Mouse (Mus musculus) Patski (cell line): ENCODE results near the gene Arhgef28. TPM values are rescaled to one million over a fixed set of nuclear protein-coding genes. Genes with fewer than 3 reads are reported as not detected.
"Not testable (repeated sequence)": the region's sequence is repeated elsewhere in the genome, so short reads cannot be mapped to it uniquely, and the experiment has no call there.

Source experiments
- ATAC-seq: fragments of 100-300 bp; one replicate; pipeline ENCODE4 v1.8.0; 2021
- CTCF ChIA-PET: fragments of 350-600 bp; sonication (Branson Sonifier 250); formaldehyde crosslinking; loops from one replicate; lab custom pipeline; 2022; ENCODE audit warnings: inconsistent platforms; lab: Charles Lee
- POLR2A ChIA-PET: fragments of 350-600 bp; sonication (Branson Sonifier 250); formaldehyde crosslinking; loops from one replicate; lab custom pipeline; 2022; ENCODE audit warnings: antibody characterized with exemption, inconsistent platforms; lab: Charles Lee
- DNase-seq: peaks from one replicate; pipeline ENCODE4 v3.0.0-alpha.2; 2011; ENCODE audit warnings: low read depth, low spot score
- H3K27me3 ChIP-seq: fragments of 371-371 bp; one replicate; pipeline ENCODE4 v1.5.1; 2021
- CTCF ChIP-seq: fragments of 100-300 bp; IDR thresholded peaks from one replicate; pipeline ENCODE4 v1.5.1; 2021
- in situ Hi-C: fragments of 300-500 bp; cut with MboI; formaldehyde crosslinking; loops from 3 replicates; pipeline ENCODE4 v1.11.1; 2018; ENCODE audit warnings: low pct_unique_long_range_greater_than_20kb, mixed read lengths
- polyA plus RNA-seq: library from polyadenylated mRNA; unstranded; gene quantifications from one replicate; pipeline ENCODE4 v1.2.3, GENCODE M21; 2021

Arhgef28 gene
- polyA plus RNA-seq, 1 experiment from 2014 or later: 79.0 TPM

DNA sequence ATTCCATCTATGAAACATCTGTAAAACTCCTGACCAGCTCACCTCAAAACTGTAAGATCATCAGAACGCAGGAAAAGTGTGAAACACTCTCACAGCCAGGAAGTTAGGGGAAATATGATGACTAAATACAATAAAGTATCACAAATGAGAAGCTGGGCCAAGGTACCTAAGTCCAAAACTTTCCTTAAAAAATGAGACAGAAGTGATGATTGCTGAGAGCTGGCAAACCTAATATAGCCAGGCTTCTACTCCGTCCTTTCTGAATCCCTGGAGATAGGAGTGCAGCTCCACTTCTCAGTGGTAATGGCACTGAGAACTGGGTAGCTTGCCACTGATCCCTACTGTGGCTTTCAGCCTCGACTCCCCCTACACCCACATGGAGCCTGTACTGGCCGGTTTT, 184.3 kb downstream of the Arhgef28 start:
- no peak for TF ChIP-seq CTCF
- ChIA-PET POLR2A (no interaction called here), CTCF (interaction anchor here (0.8 to 1.2 kb wide), 2 partner anchors 10 to 34 kb away, joined by 3 read pairs; no protein-coding TSS in a partner anchor)
- in situ Hi-C loops: no loop called here
- no peaks in the 10 kb centered on the region for H3K27me3 ChIP-seq
- no peak for ATAC-seq
- no peak for DNase-seq

- ChIA-PET CTCF (interaction anchor here (1.3 kb wide), 1 partner anchor 80 kb away, joined by 6 read pairs; no protein-coding TSS in a partner anchor), POLR2A (interaction anchor here (0.6 kb wide), 1 partner anchor 45 kb away, joined by 3 read pairs; no protein-coding TSS in a partner anchor)
- DNase-seq, ATAC-seq, H3K27me3 ChIP-seq: not testable (repeated sequence)
- in situ Hi-C loops: loop anchor here (5.0 kb wide), 1 partner anchor 673 kb away; the partner anchor contains the start of gene Tmem171
Measured at GRCm38 (mm10) chr13:98018837-98019236, 187.4 kb downstream of the Arhgef28 start.

DNA sequence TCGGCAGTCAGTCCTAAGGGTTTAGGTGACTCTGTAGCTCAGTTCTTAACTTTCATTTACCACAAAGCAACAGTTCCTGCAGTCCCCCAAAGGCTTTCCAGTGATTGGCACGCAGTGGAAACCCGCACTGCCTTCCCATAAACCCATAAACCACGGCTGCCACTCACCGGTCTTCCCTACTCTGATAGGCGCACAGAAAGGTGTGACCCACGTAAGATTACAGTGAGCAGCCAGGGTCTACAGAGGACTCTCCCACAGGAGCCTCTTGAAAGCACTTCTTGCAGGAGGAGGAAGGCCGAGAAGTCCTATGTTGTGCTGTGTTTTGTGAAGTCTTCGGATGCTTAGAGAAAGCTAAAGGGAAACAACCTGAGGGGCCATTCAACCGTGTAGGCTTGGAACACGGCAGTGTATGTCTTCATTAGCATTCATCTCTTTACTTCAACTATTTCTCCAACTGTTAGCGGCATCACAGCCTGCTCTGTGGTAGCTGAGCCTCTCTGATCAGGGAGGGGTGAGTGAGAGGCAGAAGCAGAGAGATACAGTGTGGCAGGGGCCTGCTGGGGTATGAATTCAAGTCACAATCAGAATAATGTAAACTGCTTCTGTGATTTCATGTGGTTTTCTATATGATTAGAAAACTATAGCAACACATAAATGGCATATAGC, 189.2 kb downstream of the Arhgef28 start:
- ATAC-seq (no peak), DNase-seq (no peak)
- no peaks in the 10 kb centered on the region for H3K27me3 ChIP-seq

GRCm38 (mm10) chr13:98015981-98016922, 190.0 kb downstream of the Arhgef28 start:
- in situ Hi-C loops: loop anchor here (5.0 kb wide), 1 partner anchor 676 kb away; the partner anchor contains the start of gene Tmem171
- ChIA-PET POLR2A (interaction anchor here (0.6 to 1.0 kb wide), 4 partner anchors 9 to 506 kb away, joined by 3 to 4 read pairs (median 4); no protein-coding TSS in a partner anchor), CTCF (interaction anchor here (1.1 to 2.6 kb wide), 2 partner anchors 10 to 15 kb away, joined by 4 to 14 read pairs; no protein-coding TSS in a partner anchor)
- H3K27me3 ChIP-seq: no peaks in the 10 kb centered on the region
- ATAC-seq (peak; percentile 61), DNase-seq (peak; percentile 96)
- TF ChIP-seq CTCF: no peak

More for the DNA sequence above, 189.2 kb downstream of the Arhgef28 start:
- ChIA-PET POLR2A (interaction anchor here (0.7 to 1.1 kb wide), 4 partner anchors 12 to 506 kb away, joined by 3 to 4 read pairs (median 4); no protein-coding TSS in a partner anchor), CTCF (interaction anchor here (1.1 to 2.6 kb wide), 2 partner anchors 9 to 14 kb away, joined by 4 to 14 read pairs; no protein-coding TSS in a partner anchor)
- TF ChIP-seq CTCF: no peak
- in situ Hi-C loops: loop anchor here (5.0 kb wide), 1 partner anchor 675 kb away; the partner anchor contains the start of gene Tmem171

GRCm38 (mm10) chr13:98014892-98015291, 191.3 kb downstream of the Arhgef28 start:
- CTCF ChIA-PET: interaction anchor here (0.7 to 2.6 kb wide), 4 partner anchors 9 to 24 kb away, joined by 3 to 14 read pairs (median 3); no protein-coding TSS in a partner anchor
- H3K27me3 ChIP-seq: no peaks in the 10 kb centered on the region
- ATAC-seq (no peak), DNase-seq (no peak)
- in situ Hi-C loops: loop anchor here (5.0 kb wide), 1 partner anchor 677 kb away; the partner anchor contains the start of gene Tmem171
- TF ChIP-seq CTCF: no peak
- POLR2A ChIA-PET: no interaction called here

GRCm38 (mm10) chr13:98013715-98014114, 192.5 kb downstream of the Arhgef28 start:
- H3K27me3 ChIP-seq: no peaks in the 10 kb centered on the region
- no peak for TF ChIP-seq CTCF
- POLR2A ChIA-PET: no interaction called here
- CTCF ChIA-PET: interaction anchor here (1.3 kb wide), 1 partner anchor 17 kb away, joined by 3 read pairs; no protein-coding TSS in a partner anchor
- peak; percentile 45 for ATAC-seq
- peak; percentile 97 for DNase-seq
- in situ Hi-C loops: no loop called here

DNA sequence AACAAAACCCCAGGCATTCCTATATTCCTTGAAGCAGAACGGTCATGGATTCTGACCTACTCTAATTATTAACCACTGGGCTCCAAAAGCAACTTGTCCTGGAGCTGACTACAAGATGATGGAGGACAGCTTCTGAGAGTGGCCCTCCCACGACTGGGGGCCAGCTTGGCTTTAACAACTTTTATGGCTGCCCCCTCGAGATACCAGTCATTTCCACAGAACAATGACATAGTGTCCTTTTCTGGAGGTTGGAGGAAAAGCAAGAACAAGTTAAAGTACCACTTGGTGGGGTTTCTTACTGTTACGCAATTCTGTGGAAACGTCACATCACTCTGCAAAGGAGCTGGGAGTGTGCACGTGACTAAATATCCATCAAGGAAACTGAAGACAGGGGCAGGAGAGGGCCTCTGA, 194.3 kb downstream of the Arhgef28 start:
- no peaks in the 10 kb centered on the region for H3K27me3 ChIP-seq
- in situ Hi-C loops: no loop called here
- POLR2A ChIA-PET: interaction anchor here (0.6 to 0.7 kb wide), 2 partner anchors 16 to 44 kb away, joined by 3 read pairs; no protein-coding TSS in a partner anchor
- CTCF ChIA-PET: interaction anchor here (1.1 to 1.8 kb wide), 5 partner anchors 11 to 73 kb away, joined by 3 to 5 read pairs (median 4); no protein-coding TSS in a partner anchor
- DNase-seq (peak; percentile 92), ATAC-seq (peak; percentile 37)
- no peak for TF ChIP-seq CTCF

GRCm38 (mm10) chr13:98009070-98009469, 197.2 kb downstream of the Arhgef28 start:
- ChIA-PET CTCF (no interaction called here), POLR2A (interaction anchor here (0.6 kb wide), 1 partner anchor 173 kb away, joined by 4 read pairs; no protein-coding TSS in a partner anchor)
- no peak for TF ChIP-seq CTCF
- H3K27me3 ChIP-seq: no peaks in the 10 kb centered on the region
- in situ Hi-C loops: no loop called here
- ATAC-seq: no peak
- no peak for DNase-seq

DNA sequence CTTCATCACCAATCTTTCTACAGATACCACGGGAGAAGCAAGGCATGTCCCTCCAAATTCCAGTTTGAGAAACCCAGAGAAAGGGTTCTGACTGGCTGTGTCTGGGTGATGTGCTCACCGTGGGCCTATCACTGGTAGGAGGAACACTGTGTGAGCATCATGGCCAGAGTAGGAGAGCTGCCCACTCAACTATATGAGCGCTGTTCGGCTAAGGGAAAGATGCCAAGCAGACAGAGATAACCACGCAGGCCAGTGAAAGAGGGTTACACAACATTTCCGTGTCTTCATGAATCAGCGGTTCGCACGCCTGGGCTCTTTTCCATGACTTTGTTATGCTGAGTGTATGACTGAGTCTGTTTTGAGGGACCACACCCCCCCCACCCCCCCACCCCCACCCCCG, 197.7 kb downstream of the Arhgef28 start:
- ChIA-PET POLR2A (interaction anchor here (0.6 kb wide), 1 partner anchor 173 kb away, joined by 4 read pairs; no protein-coding TSS in a partner anchor), CTCF (no interaction called here)
- H3K27me3 ChIP-seq: no peaks in the 10 kb centered on the region
- ATAC-seq: no peak
- in situ Hi-C loops: no loop called here
- TF ChIP-seq CTCF: no peak
- DNase-seq: peak; percentile 59
